Mouse (Mus musculus) lung, embryonic 16.5 days (tissue): ENCODE data around the gene Kynu. TPM values are rescaled to one million over a fixed set of nuclear protein-coding genes. Genes with fewer than 3 reads are reported as not detected.

ENCODE experiments used
- ATAC-seq: fragments of 200-750 bp; cut with Nextera tagmentation; 2 replicates; pipeline ENCODE4 v1.8.0; 2017; ENCODE audit warnings: low read depth, mild to moderate bottlenecking, moderate library complexity
- H3K27ac ChIP-seq: fragments of 300-500 bp; sonication (generic); 2 replicates; pipeline ENCODE4 v1.5.1; 2014; ENCODE audit warnings: mild to moderate bottlenecking, control low read depth, low read length
- H3K27me3 ChIP-seq: fragments of 300-500 bp; sonication (generic); 2 replicates; pipeline ENCODE4 v1.6.1; 2014; ENCODE audit warnings: low read depth, low read length, mixed read lengths; ENCODE audit not compliant: control insufficient read depth, insufficient read depth
- H3K36me3 ChIP-seq: fragments of 300-500 bp; sonication (generic); 2 replicates; pipeline ENCODE4 v1.6.1; 2014; ENCODE audit warnings: low read length; ENCODE audit not compliant: control insufficient read depth, insufficient read depth
- H3K4me1 ChIP-seq: fragments of 300-500 bp; sonication (generic); replicated peaks from 2 replicates; pipeline ENCODE4 v1.6.1; 2014; ENCODE audit warnings: low read length, mixed read lengths; ENCODE audit not compliant: control insufficient read depth, insufficient read depth
- H3K4me2 ChIP-seq: fragments of 300-500 bp; sonication (generic); 2 replicates; pipeline ENCODE4 v1.6.1; 2014; ENCODE audit warnings: low read depth, low read length, control low read depth
- H3K4me3 ChIP-seq: fragments of 300-500 bp; sonication (generic); 2 replicates; pipeline ENCODE4 v1.5.1; 2014; ENCODE audit warnings: mild to moderate bottlenecking, low read length, control low read depth
- H3K9ac ChIP-seq: fragments of 300-500 bp; sonication (generic); 2 replicates; pipeline ENCODE4 v1.6.1; 2014; ENCODE audit warnings: low read length, control low read depth
- H3K9me3 ChIP-seq: fragments of 300-500 bp; sonication (generic); 2 replicates; pipeline ENCODE4 v1.6.1; 2016; ENCODE audit warnings: low read length; ENCODE audit not compliant: control insufficient read depth
- WGBS: fragments of 180-500 bp; shearing (Covaris S2); extraction: QIAGEN DNeasy Blood & Tissue Kit; methylation state at CpG from one replicate; pipeline ENCODE4 v1.1.7; 2014; 5-methylcytosine and 5-hydroxymethylcytosine counted together
- polyA plus RNA-seq: library from polyadenylated mRNA; unstranded; fragments of >200 nt; fragmentation: Nextera tagmentation; extraction: Ambion mirVana; gene quantifications from 2 replicates; pipeline ENCODE4 v1.2.1, GENCODE M21; 2015

The Kynu gene
- polyA plus RNA-seq, 1 experiment from 2014 or later, result 0.23 TPM

DNA sequence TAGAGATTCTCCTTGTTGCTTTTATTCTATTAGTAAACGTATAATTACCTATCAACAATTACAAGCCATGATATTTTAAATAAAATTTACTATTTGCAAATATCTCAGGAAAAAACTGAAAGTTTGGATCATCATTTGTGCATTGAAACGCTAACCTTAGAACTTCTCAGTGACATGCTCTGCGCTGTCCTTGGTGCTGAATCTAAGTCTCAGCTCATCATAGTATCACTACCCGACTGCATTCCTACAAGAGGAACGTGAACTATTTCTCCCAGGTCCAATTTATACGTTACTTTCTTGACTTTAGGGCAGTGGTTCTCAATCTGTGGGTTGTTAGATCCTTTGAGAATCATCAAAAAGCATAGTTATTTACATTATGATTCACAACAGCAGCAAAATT lies 58.4 kb downstream of the Kynu start:
- WGBS, result 6% methylated on average over 6 of the region's 6 CpGs
- ATAC-seq, result no peak
- H3K9ac ChIP-seq, result no peak overlapping the region

GRCm38 (mm10) chr2:43621140-43621539 lies 66.0 kb downstream of the Kynu start:
- Histone ChIP-seq H3K9ac (no peak overlapping the region), H3K4me3 (no peak overlapping the region), H3K4me1 (no peaks in the 10 kb centered on the region), H3K9me3 (no peaks in the 10 kb centered on the region), H3K27me3 (no peaks in the 10 kb centered on the region), H3K4me2 (no peak overlapping the region), H3K27ac (no peak overlapping the region), H3K36me3 (no peaks in the 10 kb centered on the region)
- ATAC-seq, result no peak

More for the DNA sequence above, 58.4 kb downstream of the Kynu start:
- no peak overlapping the region for H3K27ac ChIP-seq
- no peaks in the 10 kb centered on the region for H3K36me3 ChIP-seq
- no peak overlapping the region for H3K4me2 ChIP-seq
- H3K4me3 ChIP-seq, result no peak overlapping the region
- H3K9me3 ChIP-seq, result no peaks in the 10 kb centered on the region
- no peaks in the 10 kb centered on the region for H3K27me3 ChIP-seq
- no peaks in the 10 kb centered on the region for H3K4me1 ChIP-seq

GRCm38 (mm10) chr2:43622844-43623243 lies 67.7 kb downstream of the Kynu start:
- no peaks in the 10 kb centered on the region for H3K9me3 ChIP-seq
- no peaks in the 10 kb centered on the region for H3K4me1 ChIP-seq
- no peak overlapping the region for H3K9ac ChIP-seq
- no peaks in the 10 kb centered on the region for H3K27me3 ChIP-seq
- no peak overlapping the region for H3K4me2 ChIP-seq
- ATAC-seq, result no peak
- 0% methylated on average over 1 of the region's 1 CpGs for WGBS
- no peak overlapping the region for H3K27ac ChIP-seq
- no peak overlapping the region for H3K4me3 ChIP-seq
- H3K36me3 ChIP-seq, result no peaks in the 10 kb centered on the region

- no peak overlapping the region for H3K9ac ChIP-seq
- no peak overlapping the region for H3K27ac ChIP-seq
- no peaks in the 10 kb centered on the region for H3K9me3 ChIP-seq
- no peaks in the 10 kb centered on the region for H3K27me3 ChIP-seq
- ATAC-seq, result no peak
- H3K4me1 ChIP-seq, result no peaks in the 10 kb centered on the region
- H3K4me2 ChIP-seq, result no peak overlapping the region
- no peak overlapping the region for H3K4me3 ChIP-seq
- H3K36me3 ChIP-seq, result no peaks in the 10 kb centered on the region
These were observed 76.7 kb downstream of the Kynu start for GRCm38 (mm10) chr2:43631786-43632185.

DNA sequence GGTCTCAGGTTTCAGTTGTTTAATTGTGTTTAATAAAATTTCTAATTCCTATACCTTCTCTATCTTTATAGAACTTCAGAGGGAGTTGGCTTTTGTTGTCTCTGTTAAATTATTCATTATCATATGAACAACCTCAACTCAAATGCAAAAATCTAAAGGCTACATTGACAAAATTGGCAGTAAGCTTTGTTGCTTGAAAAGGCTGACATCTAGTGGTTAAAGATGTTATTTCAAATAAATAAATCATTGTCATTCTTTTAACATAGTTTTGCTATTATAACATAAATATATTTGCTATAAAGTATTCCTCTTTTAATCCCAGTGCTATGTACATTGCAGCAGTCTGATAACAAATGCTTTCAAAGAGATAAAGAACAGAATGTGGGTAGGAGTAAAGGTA lies 81.4 kb downstream of the Kynu start:
- Histone ChIP-seq H3K27me3 (no peaks in the 10 kb centered on the region), H3K9ac (no peak overlapping the region), H3K4me2 (no peak overlapping the region), H3K27ac (no peak overlapping the region), H3K36me3 (no peaks in the 10 kb centered on the region), H3K9me3 (no peaks in the 10 kb centered on the region), H3K4me1 (no peaks in the 10 kb centered on the region), H3K4me3 (no peak overlapping the region)
- no peak for ATAC-seq

GRCm38 (mm10) chr2:43646962-43647361 lies 91.8 kb downstream of the Kynu start:
- Histone ChIP-seq H3K4me2 (no peak overlapping the region), H3K36me3 (no peaks in the 10 kb centered on the region), H3K27me3 (no peaks in the 10 kb centered on the region), H3K9ac (no peak overlapping the region), H3K9me3 (no peaks in the 10 kb centered on the region), H3K27ac (no peak overlapping the region), H3K4me3 (no peak overlapping the region), H3K4me1 (no peaks in the 10 kb centered on the region)
- ATAC-seq, result no peak
- WGBS, result 54% methylated on average over 2 of the region's 2 CpGs

GRCm38 (mm10) chr2:43669588-43669987 lies 114.5 kb downstream of the Kynu start:
- Histone ChIP-seq H3K9me3 (no peaks in the 10 kb centered on the region), H3K4me1 (no peaks in the 10 kb centered on the region), H3K4me2 (no peak overlapping the region), H3K27ac (no peak overlapping the region), H3K4me3 (no peak overlapping the region), H3K27me3 (no peaks in the 10 kb centered on the region), H3K9ac (no peak overlapping the region), H3K36me3 (no peaks in the 10 kb centered on the region)
- ATAC-seq, result no peak

DNA sequence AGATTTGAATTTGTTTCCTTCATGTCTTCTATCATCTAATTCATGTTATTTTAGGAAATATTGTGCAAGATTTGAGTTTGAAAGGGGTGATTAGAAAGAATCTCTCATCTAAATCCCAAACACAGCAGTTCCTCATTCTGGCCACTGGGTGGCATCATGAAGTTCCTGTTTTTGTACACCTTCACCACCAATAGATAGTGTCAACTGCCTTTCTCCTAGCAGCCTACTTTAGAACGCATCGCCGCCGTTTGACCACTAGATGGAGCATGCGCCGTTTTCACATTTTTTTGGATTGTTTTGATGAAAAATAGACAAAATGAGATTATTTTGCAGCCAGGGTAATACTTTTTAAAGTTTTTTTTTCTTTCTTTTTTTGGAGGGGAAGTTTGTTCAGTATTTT lies 118.5 kb downstream of the Kynu start:
- H3K27me3 ChIP-seq, result no peaks in the 10 kb centered on the region
- H3K27ac ChIP-seq, result no peak overlapping the region
- no peak for ATAC-seq
- no peaks in the 10 kb centered on the region for H3K4me1 ChIP-seq
- WGBS, result 1% methylated on average over 6 of the region's 6 CpGs
- H3K36me3 ChIP-seq, result no peaks in the 10 kb centered on the region
- no peak overlapping the region for H3K9ac ChIP-seq
- H3K4me3 ChIP-seq, result no peak overlapping the region
- H3K4me2 ChIP-seq, result no peak overlapping the region
- no peaks in the 10 kb centered on the region for H3K9me3 ChIP-seq

GRCm38 (mm10) chr2:43674098-43674497 lies 119.0 kb downstream of the Kynu start:
- ATAC-seq, result no peak
- H3K27ac ChIP-seq, result no peak overlapping the region
- no peaks in the 10 kb centered on the region for H3K9me3 ChIP-seq
- no peaks in the 10 kb centered on the region for H3K27me3 ChIP-seq
- H3K9ac ChIP-seq, result no peak overlapping the region
- H3K4me1 ChIP-seq, result no peaks in the 10 kb centered on the region
- no peak overlapping the region for H3K4me2 ChIP-seq
- no peak overlapping the region for H3K4me3 ChIP-seq
- 45% methylated on average over 3 of the region's 3 CpGs for WGBS
- no peaks in the 10 kb centered on the region for H3K36me3 ChIP-seq

GRCm38 (mm10) chr2:43675277-43675676 lies 120.1 kb downstream of the Kynu start:
- H3K9me3 ChIP-seq, result no peaks in the 10 kb centered on the region
- whole genome bisulfite sequencing, result 60% methylated on average over 4 of the region's 4 CpGs
- H3K4me2 ChIP-seq, result no peak overlapping the region
- H3K27ac ChIP-seq, result no peak overlapping the region
- H3K36me3 ChIP-seq, result no peaks in the 10 kb centered on the region
- no peak for ATAC-seq
- no peak overlapping the region for H3K9ac ChIP-seq
- H3K27me3 ChIP-seq, result no peaks in the 10 kb centered on the region
- no peaks in the 10 kb centered on the region for H3K4me1 ChIP-seq
- H3K4me3 ChIP-seq, result no peak overlapping the region
